Mouse (Mus musculus): ENCODE results near the gene Zfp54.
"Not testable (repeated sequence)": the region's sequence is repeated elsewhere in the genome, so short reads cannot be mapped to it uniquely, and the experiment has no call there.

Gene Zfp54

DNA sequence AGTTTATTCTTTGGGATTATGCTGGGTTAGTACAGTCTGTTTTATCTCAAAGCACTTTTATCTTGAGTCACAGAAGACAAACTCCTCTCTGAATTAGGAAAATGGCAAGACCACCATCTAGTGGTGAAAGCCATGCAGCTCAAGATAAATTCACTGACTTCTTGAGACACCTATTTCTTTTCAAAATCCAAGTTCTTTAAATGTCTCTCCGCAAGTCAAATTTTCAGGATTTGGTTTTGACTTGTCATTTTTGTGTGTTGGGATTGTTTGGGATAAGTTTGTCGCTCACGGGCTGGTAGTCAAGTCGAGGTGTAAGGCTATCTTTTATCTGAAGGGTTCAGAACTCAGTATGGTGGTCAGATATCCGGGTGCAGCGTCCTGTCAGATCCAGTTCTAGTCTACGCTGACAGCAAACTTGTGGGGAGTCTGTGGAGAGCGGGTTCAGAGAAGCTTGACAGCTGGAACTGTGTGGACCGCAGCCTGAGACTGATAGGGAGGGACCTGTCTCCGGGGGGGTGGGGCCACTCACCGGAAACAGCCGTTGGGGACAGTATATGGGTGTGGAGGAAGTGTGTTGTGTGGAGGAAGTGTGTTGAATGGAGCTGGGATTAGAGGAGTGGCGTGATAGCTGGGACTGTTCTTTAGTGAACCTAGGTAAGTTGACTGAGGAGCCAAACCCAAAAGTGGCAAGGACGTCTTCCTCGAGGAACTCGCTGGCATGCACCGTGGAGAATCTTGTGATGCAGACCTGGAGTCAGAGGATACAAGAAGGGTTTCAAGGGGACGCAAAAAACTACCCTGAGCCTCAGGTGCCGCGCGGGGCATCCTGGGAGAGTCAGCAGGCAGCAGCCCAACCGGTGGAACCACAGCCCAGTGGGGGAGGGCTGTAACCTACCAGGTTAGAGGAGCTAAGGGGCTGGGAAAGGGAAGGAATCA, at the start of gene Zfp54:
Zfp54 (plus strand) TSS at position 564 of the 936 bp plus-strand sequence.
- peak; percentile 71 to 72 for DNase-seq

DNA sequence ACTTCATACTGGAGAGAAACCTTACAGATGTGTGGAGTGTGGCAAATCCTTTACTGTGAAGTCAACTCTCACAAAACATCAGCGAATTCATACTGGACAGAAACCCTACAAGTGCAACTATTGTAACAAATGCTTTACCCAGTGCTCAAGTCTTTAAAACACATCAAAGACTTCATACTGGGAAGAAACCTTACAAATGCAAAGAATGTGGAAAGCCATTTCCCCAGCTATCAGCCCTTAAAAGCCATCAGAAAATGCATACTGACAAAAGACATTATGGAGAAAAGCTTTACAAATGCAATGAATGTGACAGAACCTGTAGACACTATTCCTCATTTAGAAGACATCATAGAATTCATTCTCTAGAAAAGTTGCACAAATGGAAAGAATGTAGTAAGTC, 47.7 kb upstream of the Zfp54 start:
- no peak for DNase-seq

DNA sequence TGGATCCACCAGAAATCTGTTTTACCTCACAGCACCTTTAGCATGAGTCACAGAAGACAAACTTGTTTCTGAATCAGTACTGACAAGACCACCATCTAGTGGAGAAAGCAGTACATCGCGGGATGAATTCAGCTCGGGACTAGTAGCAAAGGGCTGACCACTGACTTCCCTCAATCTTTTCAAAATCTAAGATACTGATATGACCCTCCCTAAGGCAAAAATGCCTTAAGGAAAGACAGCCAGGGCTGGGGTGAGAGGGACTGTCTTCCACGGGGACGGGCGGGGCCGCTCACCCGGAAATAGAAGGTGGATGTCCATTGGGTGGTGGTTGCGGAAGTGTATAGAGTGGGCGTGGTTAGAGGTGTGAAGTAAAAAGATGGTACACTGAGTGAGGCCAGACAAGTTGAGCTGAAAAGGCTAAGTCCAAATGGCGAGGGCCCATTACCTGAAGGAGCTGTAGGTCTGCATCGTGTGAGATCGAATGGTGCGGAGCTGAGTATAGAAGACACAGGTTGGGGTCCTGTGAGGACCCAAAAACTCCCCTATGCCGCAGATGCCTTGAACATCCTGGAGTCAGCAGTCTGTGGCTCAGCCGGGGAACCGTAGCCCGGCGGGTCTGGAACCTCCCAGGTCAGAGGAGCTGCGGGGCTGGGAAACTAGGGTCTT, 39.5 kb upstream of the Zfp54 start, which contains the start of gene Zfp677:
Zfp677 (plus strand) TSS at position 358 of the 666 bp plus-strand sequence.
- DNase-seq: peak; percentile 83 to 86

DNA sequence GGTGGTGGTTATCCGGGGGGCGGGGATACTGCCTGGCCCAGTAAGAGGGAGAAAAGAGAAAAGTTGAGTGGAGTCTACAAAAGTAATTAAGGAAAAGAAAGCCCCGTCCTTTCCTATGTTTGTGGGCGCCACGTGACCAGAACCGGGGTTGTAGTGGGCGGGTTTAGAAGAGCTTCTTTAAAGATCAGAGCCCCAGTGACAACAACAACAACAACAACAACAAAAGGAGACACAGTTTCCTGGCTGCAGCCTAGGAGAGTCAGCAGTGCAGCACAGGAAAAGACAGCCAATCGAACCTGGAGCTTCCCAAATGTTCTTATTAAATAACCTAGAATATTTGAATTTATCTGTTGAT, 39.0 kb upstream of the Zfp54 start:
- no peak for DNase-seq

DNA sequence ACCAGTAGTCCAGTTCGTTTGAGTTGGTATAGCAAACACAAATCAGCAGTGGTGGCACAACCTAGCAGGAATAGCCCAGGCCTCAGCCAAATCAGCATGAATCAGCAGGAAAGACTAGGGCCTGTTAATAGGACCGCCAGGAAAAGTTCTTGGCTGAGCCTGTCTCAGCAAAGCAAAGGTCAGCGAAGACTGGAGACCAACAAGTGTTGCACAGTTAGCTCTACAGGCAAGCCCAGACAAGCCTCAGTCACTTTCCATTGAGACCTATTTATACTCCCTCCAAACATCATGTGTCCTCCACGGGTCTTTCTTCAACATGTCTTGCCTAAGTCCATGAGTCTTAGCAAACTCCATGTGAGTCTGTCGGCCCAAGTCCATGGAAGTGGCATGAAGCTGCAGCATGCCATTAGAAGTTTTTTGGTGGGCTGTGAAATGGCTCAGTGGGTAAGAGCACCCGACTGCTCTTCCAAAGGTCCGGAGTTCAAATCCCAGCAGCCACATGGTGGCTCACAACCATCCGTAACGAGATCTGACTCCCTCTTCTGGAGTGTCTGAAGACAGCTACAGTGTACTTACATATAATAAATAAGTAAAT, 15.9 kb downstream of the Zfp54 start:
- not testable (repeated sequence) for DNase-seq

DNA sequence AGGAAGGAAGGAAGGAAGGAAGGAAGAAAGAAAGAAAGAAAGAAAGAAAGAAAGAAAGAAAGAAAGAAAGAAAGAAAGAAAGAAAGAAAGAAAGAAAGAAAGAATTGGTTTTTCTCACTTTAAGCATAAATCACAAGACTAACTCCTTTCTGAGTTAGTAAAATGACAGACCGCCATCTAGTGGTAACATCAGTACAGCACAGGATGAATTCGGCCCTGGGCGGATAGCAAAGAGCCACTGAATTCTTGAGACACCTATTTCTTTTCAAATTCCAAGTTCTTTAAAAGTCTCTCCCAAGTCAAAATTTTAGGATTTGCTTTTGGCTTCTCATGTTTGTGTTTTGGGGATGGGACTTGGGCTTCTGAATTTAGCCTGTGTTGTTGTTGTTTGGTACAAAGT, 26.6 kb downstream of the Zfp54 start:
- peak; percentile 77 to 83 for DNase-seq

DNA sequence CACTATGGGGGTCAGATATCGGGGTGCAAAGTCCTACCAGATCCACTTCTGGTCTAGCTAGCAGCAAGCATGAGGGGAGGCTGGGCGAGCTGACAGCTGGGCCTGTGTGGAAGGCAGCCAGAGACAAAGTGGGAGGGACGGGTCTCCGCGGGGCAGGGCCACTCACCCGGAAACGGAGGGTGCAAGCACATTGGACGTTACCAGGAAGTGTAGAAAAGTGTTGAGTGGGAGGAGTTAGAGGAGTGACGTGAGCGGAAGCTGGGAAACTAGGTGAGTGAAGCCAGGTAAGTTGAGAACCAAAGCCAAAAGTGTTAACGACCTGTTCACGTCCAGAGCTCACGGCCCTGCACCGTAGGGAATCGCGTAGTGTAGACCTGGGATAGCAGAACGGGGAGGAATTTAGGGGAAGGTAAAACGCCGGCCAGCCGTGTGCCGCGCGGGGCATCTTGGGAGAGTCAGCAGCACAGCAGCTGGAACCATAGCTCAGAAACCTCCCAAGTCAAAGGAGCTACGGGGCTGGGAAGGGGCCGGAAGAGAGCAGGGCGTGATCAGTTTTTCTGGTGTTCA, 27.2 kb downstream of the Zfp54 start, which contains the start of gene Zfp51:
Zfp51 (plus strand) TSS at position 237 of the 567 bp plus-strand sequence.
- peak; percentile 93 to 95 for DNase-seq

DNA sequence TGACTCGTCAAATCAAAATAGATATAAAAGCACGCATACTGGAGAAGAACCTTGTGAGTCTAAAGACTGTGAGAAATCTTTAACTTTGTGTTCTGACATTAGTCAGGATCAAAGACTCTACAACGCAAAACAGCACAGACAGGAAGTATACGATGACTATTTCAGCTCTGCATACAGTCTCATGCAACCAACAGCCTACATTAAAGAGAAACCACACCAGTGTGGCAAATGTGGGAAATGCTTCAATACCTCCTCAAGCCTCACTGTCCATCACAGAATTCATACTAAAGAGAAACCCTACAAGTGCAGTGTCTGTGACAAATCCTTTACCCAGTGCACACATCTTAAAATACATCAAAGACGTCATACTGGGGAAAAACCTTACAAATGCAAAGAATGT, 40.5 kb downstream of the Zfp54 start:
- DNase-seq: no peak

DNA sequence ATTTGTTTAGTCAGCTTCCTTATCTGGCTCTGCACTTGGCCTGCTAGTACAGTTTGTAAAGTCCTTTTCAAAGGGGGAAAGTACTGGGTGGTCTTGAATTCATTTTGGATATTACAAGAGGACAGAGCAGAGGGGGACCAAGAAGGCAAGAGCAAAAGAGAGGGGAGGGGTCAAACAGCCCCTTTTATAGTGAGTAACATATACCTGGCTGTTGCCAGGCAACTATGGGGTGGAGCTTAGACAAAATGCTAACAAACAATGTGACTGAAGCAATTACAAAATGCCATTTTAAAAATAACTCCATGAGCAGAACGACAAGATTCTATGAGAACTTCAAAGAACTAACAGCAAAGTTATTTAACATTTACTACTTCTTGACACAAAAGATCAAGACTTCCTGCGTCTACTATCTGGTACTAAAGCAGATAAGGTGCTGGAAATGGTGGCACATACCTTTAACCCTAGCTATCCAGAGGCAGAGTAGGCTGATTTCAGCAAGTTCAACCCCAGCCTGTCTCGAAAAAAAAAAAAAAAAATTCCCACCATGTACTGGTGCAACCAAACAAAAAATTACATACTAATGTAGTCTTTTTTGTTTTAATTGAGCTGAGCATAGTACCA, 49.1 kb downstream of the Zfp54 start:
- DNase-seq: no peak

DNA sequence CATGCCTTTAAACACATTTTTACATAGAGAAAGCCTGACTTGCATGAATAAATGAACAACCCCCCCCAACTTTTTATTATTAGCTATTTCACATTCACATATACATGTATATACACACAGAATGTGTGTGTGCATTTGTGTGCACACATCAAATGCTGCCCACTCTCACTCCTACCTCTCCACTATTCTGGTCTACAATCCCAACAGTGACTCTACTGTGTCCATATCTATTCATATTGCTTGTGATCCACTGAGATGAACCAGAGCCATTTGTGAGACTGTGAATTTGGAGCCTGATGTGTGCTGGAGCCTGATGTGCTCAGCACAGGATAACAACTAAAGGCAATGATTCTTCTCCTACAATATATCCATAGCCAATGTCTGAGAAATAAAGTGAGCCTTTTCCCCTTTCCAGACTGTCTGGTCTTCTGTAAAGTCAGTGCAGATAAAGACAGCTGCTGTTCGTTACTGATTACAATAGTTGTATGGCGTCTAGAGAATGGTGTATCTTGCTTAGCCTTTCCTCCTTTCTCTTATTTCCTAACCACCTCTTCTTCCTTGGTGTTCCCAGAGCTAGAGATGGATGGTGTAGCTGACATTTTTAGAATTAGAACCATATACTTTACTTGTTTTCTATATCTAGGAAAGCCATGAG, 49.8 kb downstream of the Zfp54 start:
- no peak for DNase-seq

DNA sequence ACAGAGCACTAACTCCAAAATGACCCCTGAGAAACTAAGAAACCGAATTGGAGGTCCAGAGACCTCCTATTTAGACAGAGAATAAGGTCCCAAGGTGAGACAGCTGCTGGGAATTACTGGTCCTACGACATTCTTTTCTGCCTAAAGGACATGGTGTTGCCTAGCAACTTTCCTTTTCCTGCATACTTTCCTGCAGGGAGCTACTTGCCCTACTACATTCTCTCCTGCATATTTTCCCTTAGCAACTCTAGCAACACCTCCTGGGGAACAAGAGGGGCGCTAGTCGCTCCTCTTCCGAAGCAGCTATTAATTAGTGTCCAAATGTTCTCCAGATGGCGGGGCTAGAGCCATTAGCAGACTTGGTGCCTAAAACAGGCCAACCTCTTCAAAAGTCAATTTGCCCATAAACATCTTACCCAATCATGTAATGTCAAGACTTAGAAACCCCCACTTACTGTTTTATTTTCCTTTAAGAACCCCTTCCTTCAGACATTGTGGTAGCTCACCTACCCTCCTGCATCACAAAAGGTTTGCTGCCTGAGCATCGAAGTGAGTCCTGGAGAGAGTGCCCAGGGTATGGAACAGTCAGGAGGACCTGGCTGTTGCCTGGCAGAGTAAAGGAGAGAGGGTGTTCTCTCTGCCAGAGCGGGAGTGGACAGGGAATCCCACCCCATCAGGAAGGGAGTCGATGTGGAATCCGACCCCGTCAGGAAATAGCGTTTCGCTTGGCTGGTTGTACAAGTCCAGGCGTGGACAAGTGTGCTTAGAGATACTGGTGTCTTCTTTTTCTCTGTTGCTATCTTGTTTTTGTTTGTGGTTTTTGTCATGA, 50.5 kb downstream of the Zfp54 start:
- peak; percentile 35 to 52 for DNase-seq

DNA sequence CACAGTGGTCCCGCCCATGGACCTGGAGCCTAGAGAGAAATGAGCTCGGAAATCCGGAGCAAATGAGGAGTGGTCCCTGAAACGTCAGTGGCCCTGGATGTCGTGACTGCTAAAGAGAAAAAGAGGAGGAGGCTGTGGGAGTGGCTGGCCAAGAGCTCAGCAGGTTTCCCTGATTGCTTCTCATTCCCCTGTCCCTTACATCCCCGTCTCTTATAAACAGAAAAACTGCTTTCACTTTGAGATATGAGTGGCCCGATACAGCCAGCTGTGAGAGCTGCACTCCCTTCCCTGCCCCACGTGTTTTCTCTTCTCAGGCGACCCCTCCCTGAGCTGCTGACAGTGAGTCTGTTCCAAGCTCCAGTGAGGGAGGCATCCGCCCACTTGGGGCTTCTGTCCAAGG, 51.7 kb downstream of the Zfp54 start:
- DNase-seq: peak; percentile 16 to 39

DNA sequence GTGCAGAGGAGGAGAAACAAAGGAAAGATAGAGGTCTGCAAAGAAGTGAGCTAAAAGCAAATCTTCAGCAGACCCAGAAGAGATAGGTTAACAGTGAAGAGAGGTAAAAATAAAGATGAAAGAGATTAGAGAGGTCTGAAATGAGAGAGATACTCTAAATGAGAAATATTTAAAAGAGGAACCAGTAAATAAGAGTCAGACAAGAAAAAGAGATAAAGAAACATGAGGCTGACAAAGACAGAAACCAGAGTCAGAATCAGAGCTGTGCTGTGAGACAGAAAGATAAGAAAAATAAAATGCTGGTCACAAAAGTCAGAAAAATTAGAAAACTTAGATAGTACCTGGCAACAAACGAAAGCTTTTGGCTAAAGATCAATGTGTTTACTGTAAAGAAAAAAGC, 52.3 kb downstream of the Zfp54 start:
- not testable (repeated sequence) for DNase-seq

DNA sequence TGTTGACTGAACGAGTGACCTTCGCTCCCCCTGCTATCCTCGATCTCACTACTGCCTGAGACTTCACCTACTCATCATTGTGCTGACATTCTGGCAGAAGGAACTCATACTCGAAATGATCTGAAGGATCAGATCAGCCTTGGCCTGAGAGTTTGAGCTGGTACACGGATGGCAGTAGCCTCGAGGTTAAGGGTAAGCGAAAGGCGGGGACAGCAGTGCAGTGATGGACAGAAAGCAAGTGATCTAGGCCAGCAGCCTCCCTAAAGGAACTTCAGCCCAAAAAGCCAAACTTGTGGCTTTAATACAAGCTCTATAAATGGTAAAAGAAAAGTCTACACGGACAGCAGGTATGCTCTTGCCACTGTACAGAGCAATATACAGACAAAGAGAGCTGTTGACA, 53.3 kb downstream of the Zfp54 start:
- not testable (repeated sequence) for DNase-seq

DNA sequence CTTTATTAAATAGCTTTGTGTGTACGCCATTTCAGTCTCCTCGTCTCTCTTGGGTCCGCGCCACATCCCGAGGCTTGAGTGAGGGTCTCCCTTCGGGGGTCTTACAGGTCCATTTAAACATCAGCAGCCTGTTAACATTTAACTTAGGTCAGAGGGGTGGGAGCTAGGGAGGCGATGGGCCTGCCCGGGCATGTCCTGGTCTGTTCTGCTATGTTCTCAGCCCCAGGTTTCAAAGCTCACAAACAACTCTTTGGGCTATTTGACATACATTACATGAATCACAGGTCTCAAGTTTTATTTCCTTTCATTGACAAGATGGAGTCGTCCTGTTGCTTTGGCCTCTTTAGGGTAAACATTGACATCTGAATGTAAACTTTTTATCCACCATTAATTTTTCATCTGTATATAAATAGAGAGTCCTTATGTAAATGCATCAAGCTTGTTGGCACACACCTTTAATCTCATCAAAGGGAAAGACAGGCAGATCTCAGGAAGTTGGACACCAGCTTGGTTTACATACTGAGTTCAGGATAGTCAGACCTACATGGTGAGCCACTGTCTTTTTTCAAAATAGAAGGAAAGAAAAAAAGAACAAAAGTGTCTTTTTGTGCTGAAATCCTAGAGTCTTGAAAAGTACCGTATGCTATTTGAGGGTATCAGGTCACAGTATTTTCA, 55.2 kb downstream of the Zfp54 start:
- peak; percentile 31 to 36 for DNase-seq

All from B cell, adult 2 months (primary cell).